Mouse (Mus musculus): ENCODE results near the gene Tspo2. TPM values are rescaled to one million over a fixed set of nuclear protein-coding genes. Genes with fewer than 3 reads are reported as not detected.

The Tspo2 gene
- polyA plus RNA-seq, 1 experiment: 1.5 TPM

DNA sequence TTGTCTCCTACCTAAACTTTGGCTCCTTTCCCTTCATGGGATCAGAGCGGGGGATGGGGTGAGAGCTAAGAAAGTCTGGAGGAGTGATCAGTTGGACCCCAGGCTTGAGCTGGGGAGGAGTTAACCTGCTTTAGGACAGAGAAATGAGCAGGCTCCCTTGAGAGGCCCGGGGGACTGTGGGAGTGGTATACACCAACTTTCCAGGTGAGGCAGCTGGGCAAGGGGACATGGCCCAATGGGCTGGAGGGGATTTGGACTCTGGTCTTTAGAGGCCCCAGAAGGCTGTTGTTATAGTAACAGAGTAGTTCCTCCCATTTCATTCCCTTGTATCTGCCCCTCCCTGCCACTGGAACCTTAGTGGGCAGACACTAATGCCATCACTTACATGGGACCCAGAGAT, 4.6 kb upstream of the Tspo2 start:
- peaks cover 4% of the 10 kb centered on the region for H3K4me1 ChIP-seq (ENCODE audit: control insufficient read depth, insufficient read depth, low read length)
- H3K9ac ChIP-seq (ENCODE audit: low read depth, poor library complexity, severe bottlenecking): no peak overlapping the region
- no peaks in the 10 kb centered on the region for H3K9me3 ChIP-seq (replicated peaks; ENCODE audit: control insufficient read depth, insufficient read depth, low read length, poor library complexity, severe bottlenecking)
- no peak for TF ChIP-seq EP300 (IDR thresholded peaks at IDR 0.05; ENCODE audit: insufficient read depth, low read depth, low read length)
- TF ChIP-seq POLR2A (IDR thresholded peaks at IDR 0.05; ENCODE audit: insufficient read depth, low read length): no peak
- no peak for TF ChIP-seq CTCF (IDR thresholded peaks at IDR 0.05; ENCODE audit: low read depth, low read length)
- no peak overlapping the region for H3K27ac ChIP-seq (ENCODE audit: insufficient read depth, low read length)
- no peaks in the 10 kb centered on the region for H3K36me3 ChIP-seq (ENCODE audit: control insufficient read depth, insufficient read depth, low read length, poor library complexity, severe bottlenecking)
- H3K4me3 ChIP-seq (ENCODE audit: low read depth, low read length): no peak overlapping the region
- H3K27me3 ChIP-seq (ENCODE audit: control insufficient read depth, insufficient read depth, low read length, poor library complexity, severe bottlenecking): no peaks in the 10 kb centered on the region

DNA sequence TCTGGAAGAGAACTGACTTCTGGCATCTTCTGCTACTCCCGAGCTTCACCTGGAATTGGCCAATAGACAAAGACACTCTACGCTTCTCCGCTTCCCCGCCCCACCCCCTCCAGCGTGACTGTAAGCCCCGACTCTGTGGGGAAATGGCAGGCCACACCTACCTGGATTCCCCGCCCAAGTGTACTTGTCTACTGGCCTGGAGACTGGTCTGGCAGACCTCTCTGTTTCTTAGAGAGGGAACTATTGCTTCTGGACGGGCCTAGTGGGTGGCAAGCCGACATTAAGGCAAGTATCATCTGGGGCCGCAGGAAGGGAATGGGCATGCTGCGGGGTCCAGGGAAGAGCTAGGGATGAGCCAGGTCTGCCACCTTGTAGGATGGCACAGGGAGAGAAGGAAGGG, 3.4 kb upstream of the Tspo2 start, which contains the start of gene Unc5cl:
Gene Unc5cl (plus strand): TSS at position 214 of the 400 bp plus-strand sequence.
- H3K9me3 ChIP-seq (replicated peaks; ENCODE audit: control insufficient read depth, insufficient read depth, low read length, poor library complexity, severe bottlenecking): no peaks in the 10 kb centered on the region
- H3K9ac ChIP-seq (ENCODE audit: low read depth, poor library complexity, severe bottlenecking): no peak within 1 kb of the TSS; the same call in 1 of the 2 replicates
- no peaks in the 10 kb centered on the region for H3K27me3 ChIP-seq (ENCODE audit: control insufficient read depth, insufficient read depth, low read length, poor library complexity, severe bottlenecking)
- no peak within 1 kb of the TSS for H3K27ac ChIP-seq (ENCODE audit: insufficient read depth, low read length)
- TF ChIP-seq EP300 (IDR thresholded peaks at IDR 0.05; ENCODE audit: insufficient read depth, low read depth, low read length) (0 out of 2 replicates have a peak, but pooled peaks have one; percentile 19), POLR2A (IDR thresholded peaks at IDR 0.05; ENCODE audit: insufficient read depth, low read length) (no peak), CTCF (IDR thresholded peaks at IDR 0.05; ENCODE audit: low read depth, low read length) (no peak)
- H3K4me1 ChIP-seq (ENCODE audit: control insufficient read depth, insufficient read depth, low read length): peaks cover 4% of the 10 kb centered on the region
- H3K4me3 ChIP-seq (ENCODE audit: low read depth, low read length): peak within 1 kb of the TSS; percentile 53
- H3K36me3 ChIP-seq (ENCODE audit: control insufficient read depth, insufficient read depth, low read length, poor library complexity, severe bottlenecking): no peaks in the 10 kb centered on the region

DNA sequence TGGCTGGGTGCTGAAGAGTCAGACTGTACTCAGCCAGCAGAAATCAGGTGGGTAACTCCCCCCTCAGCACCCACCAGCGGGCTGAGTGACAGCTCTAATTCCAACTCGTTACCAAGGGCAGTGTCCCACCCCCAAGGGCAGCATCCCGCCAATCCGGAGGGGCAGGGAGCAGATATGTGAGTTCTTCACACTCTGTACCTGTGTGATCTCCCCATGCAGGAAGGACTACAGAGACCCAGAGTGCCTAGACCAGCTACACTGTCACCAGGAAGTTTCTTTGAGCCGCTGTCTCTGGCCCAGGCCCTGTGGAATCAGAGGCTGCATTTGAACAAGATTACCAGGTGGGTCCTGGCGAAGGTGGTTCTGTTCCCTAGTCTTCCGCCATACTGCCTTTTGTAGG, 2.9 kb upstream of the Tspo2 start:
- Histone ChIP-seq H3K9me3 (replicated peaks; ENCODE audit: control insufficient read depth, insufficient read depth, low read length, poor library complexity, severe bottlenecking) (no peaks in the 10 kb centered on the region), H3K9ac (ENCODE audit: low read depth, poor library complexity, severe bottlenecking) (no peak overlapping the region; the same call in 1 of the 2 replicates), H3K36me3 (ENCODE audit: control insufficient read depth, insufficient read depth, low read length, poor library complexity, severe bottlenecking) (no peaks in the 10 kb centered on the region), H3K27me3 (ENCODE audit: control insufficient read depth, insufficient read depth, low read length, poor library complexity, severe bottlenecking) (no peaks in the 10 kb centered on the region), H3K27ac (ENCODE audit: insufficient read depth, low read length) (no peak overlapping the region), H3K4me1 (ENCODE audit: control insufficient read depth, insufficient read depth, low read length) (peaks cover 4% of the 10 kb centered on the region), H3K4me3 (ENCODE audit: low read depth, low read length) (peak overlapping the region; percentile 53)
- TF ChIP-seq EP300 (IDR thresholded peaks at IDR 0.05; ENCODE audit: insufficient read depth, low read depth, low read length) (no peak), POLR2A (IDR thresholded peaks at IDR 0.05; ENCODE audit: insufficient read depth, low read length) (no peak), CTCF (IDR thresholded peaks at IDR 0.05; ENCODE audit: low read depth, low read length) (no peak)

DNA sequence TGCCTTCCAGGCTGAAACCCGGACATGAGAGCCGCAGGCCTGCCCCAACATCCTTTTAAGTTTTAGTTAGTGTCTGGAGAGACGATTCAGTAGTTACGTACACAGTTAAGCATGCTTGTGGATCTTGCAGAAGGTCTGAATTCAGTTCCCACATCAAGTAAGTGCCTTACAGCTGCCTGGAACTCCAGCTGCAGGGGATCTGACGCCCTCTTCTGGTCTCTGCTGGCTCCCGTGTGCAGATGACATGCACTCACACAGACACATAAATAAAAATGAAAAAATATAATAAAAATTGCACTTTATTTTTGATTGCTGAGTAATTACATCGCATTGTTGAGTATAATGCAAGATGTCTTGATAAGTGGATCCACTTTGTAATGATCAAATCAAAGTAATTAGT, 2.2 kb upstream of the Tspo2 start:
- Histone ChIP-seq H3K27ac (ENCODE audit: insufficient read depth, low read length) (no peak overlapping the region), H3K9ac (ENCODE audit: low read depth, poor library complexity, severe bottlenecking) (no peak overlapping the region), H3K4me3 (ENCODE audit: low read depth, low read length) (no peak overlapping the region), H3K27me3 (ENCODE audit: control insufficient read depth, insufficient read depth, low read length, poor library complexity, severe bottlenecking) (no peaks in the 10 kb centered on the region), H3K4me1 (ENCODE audit: control insufficient read depth, insufficient read depth, low read length) (peaks cover 4% of the 10 kb centered on the region), H3K36me3 (ENCODE audit: control insufficient read depth, insufficient read depth, low read length, poor library complexity, severe bottlenecking) (no peaks in the 10 kb centered on the region), H3K9me3 (replicated peaks; ENCODE audit: control insufficient read depth, insufficient read depth, low read length, poor library complexity, severe bottlenecking) (no peaks in the 10 kb centered on the region)
- TF ChIP-seq POLR2A (IDR thresholded peaks at IDR 0.05; ENCODE audit: insufficient read depth, low read length) (no peak), CTCF (IDR thresholded peaks at IDR 0.05; ENCODE audit: low read depth, low read length) (peak; percentile 67)

DNA sequence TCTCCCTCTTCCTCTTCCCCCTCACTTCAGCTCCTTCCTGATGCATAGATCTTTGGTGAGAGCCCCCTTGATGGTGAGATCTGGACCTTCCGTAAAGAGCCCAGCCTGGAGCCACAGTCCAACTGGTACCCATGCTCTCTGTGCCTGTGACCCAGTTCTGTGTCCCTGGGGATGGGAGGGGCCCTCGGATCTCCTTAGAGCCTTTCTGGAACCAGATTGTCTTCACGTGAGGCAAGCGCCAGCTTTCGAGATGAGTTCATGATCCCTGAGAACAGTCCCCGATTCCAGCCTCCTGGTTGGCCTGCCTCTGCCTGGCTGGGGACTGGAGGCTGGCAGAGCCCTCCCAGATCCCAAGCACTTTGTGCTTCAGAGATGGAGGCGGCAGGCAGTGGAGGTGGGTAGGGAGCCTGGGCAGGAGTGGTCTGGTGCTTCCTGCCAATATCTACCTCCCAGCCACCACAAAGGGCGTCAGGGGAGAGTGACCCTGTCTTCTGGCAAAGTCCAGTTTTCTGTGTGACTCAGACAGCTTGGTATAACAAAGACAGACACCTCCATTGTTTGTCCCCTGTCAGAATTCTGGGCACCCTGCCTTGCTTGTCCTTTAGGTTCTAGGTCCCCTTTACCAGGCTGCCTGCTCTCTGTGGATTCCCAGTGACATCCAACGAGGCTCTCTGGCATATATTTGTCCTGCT, 577 bp upstream of the Tspo2 start:
- no peak for TF ChIP-seq POLR2A (IDR thresholded peaks at IDR 0.05; ENCODE audit: insufficient read depth, low read length)
- no peak for TF ChIP-seq EP300 (IDR thresholded peaks at IDR 0.05; ENCODE audit: insufficient read depth, low read depth, low read length)
- no peak for TF ChIP-seq CTCF (IDR thresholded peaks at IDR 0.05; ENCODE audit: low read depth, low read length)
- Histone ChIP-seq H3K4me3 (ENCODE audit: low read depth, low read length) (no peak overlapping the region), H3K27ac (ENCODE audit: insufficient read depth, low read length) (no peak overlapping the region), H3K4me1 (ENCODE audit: control insufficient read depth, insufficient read depth, low read length) (peaks cover 9% of the 10 kb centered on the region), H3K9me3 (replicated peaks; ENCODE audit: control insufficient read depth, insufficient read depth, low read length, poor library complexity, severe bottlenecking) (no peaks in the 10 kb centered on the region), H3K36me3 (ENCODE audit: control insufficient read depth, insufficient read depth, low read length, poor library complexity, severe bottlenecking) (no peaks in the 10 kb centered on the region), H3K27me3 (ENCODE audit: control insufficient read depth, insufficient read depth, low read length, poor library complexity, severe bottlenecking) (no peaks in the 10 kb centered on the region), H3K9ac (ENCODE audit: low read depth, poor library complexity, severe bottlenecking) (no peak overlapping the region)

DNA sequence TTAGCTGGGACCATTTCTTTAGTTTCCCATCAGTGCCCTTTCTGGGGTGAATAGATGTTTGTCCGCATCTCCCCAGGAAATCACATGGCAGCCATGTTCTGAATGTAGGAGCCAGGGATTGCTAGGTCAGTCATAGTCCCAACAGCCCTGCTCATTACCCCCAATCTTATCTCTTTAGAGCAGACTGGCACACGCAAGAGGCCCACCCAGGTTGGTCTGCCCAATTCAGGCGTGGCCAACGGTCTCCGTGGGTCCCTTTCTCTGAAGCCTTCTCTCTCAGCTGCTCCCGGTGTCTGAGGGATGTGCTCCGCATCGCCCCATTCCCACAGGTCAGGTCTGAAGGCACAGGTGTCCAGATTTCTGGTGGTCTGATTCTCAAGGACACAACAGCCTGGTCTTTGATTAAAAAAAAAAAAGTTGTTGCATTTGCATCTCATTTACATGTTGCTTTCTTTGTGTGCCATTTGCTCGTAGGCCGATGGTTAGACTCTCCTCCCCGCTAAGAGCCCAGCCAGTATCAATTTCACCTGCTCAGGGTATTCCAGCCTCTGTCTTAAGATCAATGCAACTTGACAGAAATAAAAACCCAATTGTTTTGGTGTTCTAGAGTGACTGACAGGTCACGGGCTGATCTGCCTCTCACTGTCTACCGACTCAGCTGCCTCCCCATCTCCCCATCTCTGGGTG, 513 bp downstream of the Tspo2 start:
- TF ChIP-seq CTCF (IDR thresholded peaks at IDR 0.05; ENCODE audit: low read depth, low read length) (no peak), POLR2A (IDR thresholded peaks at IDR 0.05; ENCODE audit: insufficient read depth, low read length) (no peak), EP300 (IDR thresholded peaks at IDR 0.05; ENCODE audit: insufficient read depth, low read depth, low read length) (no peak)

More for the DNA sequence above, 513 bp downstream of the Tspo2 start:
- H3K9me3 ChIP-seq (replicated peaks; ENCODE audit: control insufficient read depth, insufficient read depth, low read length, poor library complexity, severe bottlenecking): no peaks in the 10 kb centered on the region
- no peaks in the 10 kb centered on the region for H3K27me3 ChIP-seq (ENCODE audit: control insufficient read depth, insufficient read depth, low read length, poor library complexity, severe bottlenecking)
- peaks cover 9% of the 10 kb centered on the region for H3K4me1 ChIP-seq (ENCODE audit: control insufficient read depth, insufficient read depth, low read length)
- H3K9ac ChIP-seq (ENCODE audit: low read depth, poor library complexity, severe bottlenecking): no peak overlapping the region
- H3K27ac ChIP-seq (ENCODE audit: insufficient read depth, low read length): no peak overlapping the region
- no peaks in the 10 kb centered on the region for H3K36me3 ChIP-seq (ENCODE audit: control insufficient read depth, insufficient read depth, low read length, poor library complexity, severe bottlenecking)
- peak overlapping the region; percentile 64 for H3K4me3 ChIP-seq (ENCODE audit: low read depth, low read length)

All from ES-Bruce4 (cell line).